Mouse (Mus musculus) liver, embryonic 14.5 days (tissue): ENCODE results near the gene Ccin.

Experiments
- CTCF ChIP-seq: IDR thresholded peaks from 2 replicates; pipeline ENCODE4 v1.5.1; 2016; ENCODE audit warnings: antibody characterized with exemption, low read depth, control low read depth
- EP300 ChIP-seq: IDR thresholded peaks from 2 replicates; pipeline ENCODE4 v1.6.1; 2016; ENCODE audit warnings: antibody characterized with exemption, low read depth

- no peak for TF ChIP-seq CTCF
- no peak for TF ChIP-seq EP300
Measured at GRCm38 (mm10) chr4:44004623-44005409, 21.5 kb downstream of the Ccin start.
